Mouse (Mus musculus): Measurements from ENCODE around the gene Rab22a. TPM values are rescaled to one million over a fixed set of nuclear protein-coding genes. Genes with fewer than 3 reads are reported as not detected.
"Not testable (repeated sequence)": the region's sequence is repeated elsewhere in the genome, so short reads cannot be mapped to it uniquely, and the experiment has no call there.

Rab22a gene
- polyA plus RNA-seq, 1 experiment from 2014 or later = 33.5 TPM

GRCm38 (mm10) chr2:173705827-173706551 lies 46.4 kb downstream of the Rab22a start:
- ATAC-seq = no peak
- H3K4me2 ChIP-seq (ENCODE audit: low read length) = no peak overlapping the region
- H3K4me1 ChIP-seq (ENCODE audit: control insufficient read depth, insufficient read depth, low read length) = 0 out of 2 replicates have a peak, but pooled peaks cover 2% of the 10 kb centered on the region
- H3K27ac ChIP-seq (ENCODE audit: low read length) = no peak overlapping the region
- 79% methylated on average over 15 of the region's 15 CpGs for WGBS
- 0 out of 2 replicates have a peak, but pooled peaks cover 2% of the 10 kb centered on the region for H3K36me3 ChIP-seq (ENCODE audit: control insufficient read depth, insufficient read depth, low read length)
- H3K4me3 ChIP-seq (ENCODE audit: low read depth, low read length) = no peak overlapping the region
- H3K9me3 ChIP-seq (replicated peaks; ENCODE audit: control insufficient read depth, low read length, poor library complexity, severe bottlenecking) = no peaks in the 10 kb centered on the region
- no peaks in the 10 kb centered on the region for H3K27me3 ChIP-seq (ENCODE audit: control insufficient read depth, insufficient read depth, low read depth, low read length)
- no peak overlapping the region for H3K9ac ChIP-seq (ENCODE audit: low read depth, low read length)

GRCm38 (mm10) chr2:173707626-173708025 lies 48.1 kb downstream of the Rab22a start:
- H3K9ac ChIP-seq (ENCODE audit: low read depth, low read length); H3K36me3 ChIP-seq (ENCODE audit: control insufficient read depth, insufficient read depth, low read length); H3K4me1 ChIP-seq (ENCODE audit: control insufficient read depth, insufficient read depth, low read length); H3K9me3 ChIP-seq (replicated peaks; ENCODE audit: control insufficient read depth, low read length, poor library complexity, severe bottlenecking); H3K4me3 ChIP-seq (ENCODE audit: low read depth, low read length); ATAC-seq; H3K27me3 ChIP-seq (ENCODE audit: control insufficient read depth, insufficient read depth, low read depth, low read length); H3K27ac ChIP-seq (ENCODE audit: low read length); H3K4me2 ChIP-seq (ENCODE audit: low read length): not testable (repeated sequence)

GRCm38 (mm10) chr2:173710193-173710592 lies 50.6 kb downstream of the Rab22a start:
- Histone ChIP-seq H3K4me3 (ENCODE audit: low read depth, low read length) (no peak overlapping the region), H3K9ac (ENCODE audit: low read depth, low read length) (no peak overlapping the region), H3K4me1 (ENCODE audit: control insufficient read depth, insufficient read depth, low read length) (peaks cover 6% of the 10 kb centered on the region; the same call in 1 of the 2 replicates), H3K9me3 (replicated peaks; ENCODE audit: control insufficient read depth, low read length, poor library complexity, severe bottlenecking) (no peaks in the 10 kb centered on the region), H3K27ac (ENCODE audit: low read length) (no peak overlapping the region), H3K27me3 (ENCODE audit: control insufficient read depth, insufficient read depth, low read depth, low read length) (no peaks in the 10 kb centered on the region), H3K4me2 (ENCODE audit: low read length) (no peak overlapping the region), H3K36me3 (ENCODE audit: control insufficient read depth, insufficient read depth, low read length) (no peaks in the 10 kb centered on the region)
- no peak for ATAC-seq
- 91% methylated on average over 6 of the region's 6 CpGs for WGBS

GRCm38 (mm10) chr2:173712656-173713055 lies 53.1 kb downstream of the Rab22a start:
- no peaks in the 10 kb centered on the region for H3K36me3 ChIP-seq (ENCODE audit: control insufficient read depth, insufficient read depth, low read length)
- no peaks in the 10 kb centered on the region for H3K27me3 ChIP-seq (ENCODE audit: control insufficient read depth, insufficient read depth, low read depth, low read length)
- ATAC-seq = no peak
- no peak overlapping the region for H3K27ac ChIP-seq (ENCODE audit: low read length)
- H3K9ac ChIP-seq (ENCODE audit: low read depth, low read length) = no peak overlapping the region
- H3K4me3 ChIP-seq (ENCODE audit: low read depth, low read length) = no peak overlapping the region
- H3K4me2 ChIP-seq (ENCODE audit: low read length) = no peak overlapping the region
- whole genome bisulfite sequencing = 54% methylated on average over 10 of the region's 10 CpGs
- peaks cover 9% of the 10 kb centered on the region; the same call in 1 of the 2 replicates for H3K4me1 ChIP-seq (ENCODE audit: control insufficient read depth, insufficient read depth, low read length)
- H3K9me3 ChIP-seq (replicated peaks; ENCODE audit: control insufficient read depth, low read length, poor library complexity, severe bottlenecking) = no peaks in the 10 kb centered on the region

GRCm38 (mm10) chr2:173713241-173713640 lies 53.7 kb downstream of the Rab22a start:
- no peak overlapping the region for H3K27ac ChIP-seq (ENCODE audit: low read length)
- H3K4me1 ChIP-seq (ENCODE audit: control insufficient read depth, insufficient read depth, low read length) = peaks cover 9% of the 10 kb centered on the region; the same call in 1 of the 2 replicates
- no peak for ATAC-seq
- no peaks in the 10 kb centered on the region for H3K27me3 ChIP-seq (ENCODE audit: control insufficient read depth, insufficient read depth, low read depth, low read length)
- H3K4me2 ChIP-seq (ENCODE audit: low read length) = no peak overlapping the region
- H3K9ac ChIP-seq (ENCODE audit: low read depth, low read length) = no peak overlapping the region
- H3K4me3 ChIP-seq (ENCODE audit: low read depth, low read length) = no peak overlapping the region
- no peaks in the 10 kb centered on the region for H3K9me3 ChIP-seq (replicated peaks; ENCODE audit: control insufficient read depth, low read length, poor library complexity, severe bottlenecking)
- no peaks in the 10 kb centered on the region for H3K36me3 ChIP-seq (ENCODE audit: control insufficient read depth, insufficient read depth, low read length)
- WGBS = 84% methylated on average over 4 of the region's 4 CpGs

- H3K4me3 ChIP-seq (ENCODE audit: low read depth, low read length) = no peak overlapping the region
Measured at GRCm38 (mm10) chr2:173714620-173715218, 55.2 kb downstream of the Rab22a start.

DNA sequence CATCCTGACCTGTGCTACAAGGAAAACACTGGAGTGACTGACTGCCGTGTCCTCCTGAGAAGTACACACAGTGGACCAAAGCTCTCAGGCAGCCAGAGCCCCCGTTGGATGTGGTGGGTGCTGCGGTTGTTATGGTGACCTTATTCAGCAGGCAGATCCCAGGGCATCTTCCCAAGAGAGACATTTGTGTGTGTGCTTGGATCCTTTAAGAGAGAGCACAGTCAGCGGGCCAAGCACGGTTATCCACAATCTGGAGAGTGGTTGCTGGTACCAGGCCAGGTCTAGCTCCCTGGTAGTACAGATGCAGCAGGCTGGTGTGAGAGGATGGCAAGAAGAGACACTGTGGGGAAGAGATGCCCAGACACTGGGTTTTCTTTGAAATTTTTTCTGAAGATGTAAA lies 57.4 kb downstream of the Rab22a start:
- peaks cover 9% of the 10 kb centered on the region; the same call in 1 of the 2 replicates for H3K4me1 ChIP-seq (ENCODE audit: control insufficient read depth, insufficient read depth, low read length)
- no peak overlapping the region for H3K9ac ChIP-seq (ENCODE audit: low read depth, low read length)
- H3K4me2 ChIP-seq (ENCODE audit: low read length) = no peak overlapping the region
- ATAC-seq = no peak
- WGBS = 86% methylated on average over 5 of the region's 5 CpGs
- H3K36me3 ChIP-seq (ENCODE audit: control insufficient read depth, insufficient read depth, low read length) = no peaks in the 10 kb centered on the region
- H3K9me3 ChIP-seq (replicated peaks; ENCODE audit: control insufficient read depth, low read length, poor library complexity, severe bottlenecking) = no peaks in the 10 kb centered on the region
- no peak overlapping the region for H3K27ac ChIP-seq (ENCODE audit: low read length)
- no peak overlapping the region for H3K4me3 ChIP-seq (ENCODE audit: low read depth, low read length)
- no peaks in the 10 kb centered on the region for H3K27me3 ChIP-seq (ENCODE audit: control insufficient read depth, insufficient read depth, low read depth, low read length)

More at GRCm38 (mm10) chr2:173714620-173715218, 55.2 kb downstream of the Rab22a start:
- Histone ChIP-seq H3K4me2 (ENCODE audit: low read length) (no peak overlapping the region), H3K9ac (ENCODE audit: low read depth, low read length) (peak overlapping the region; percentile 43; the same call in 1 of the 2 replicates), H3K27me3 (ENCODE audit: control insufficient read depth, insufficient read depth, low read depth, low read length) (no peaks in the 10 kb centered on the region), H3K9me3 (replicated peaks; ENCODE audit: control insufficient read depth, low read length, poor library complexity, severe bottlenecking) (no peaks in the 10 kb centered on the region), H3K36me3 (ENCODE audit: control insufficient read depth, insufficient read depth, low read length) (no peaks in the 10 kb centered on the region), H3K27ac (ENCODE audit: low read length) (0 out of 2 replicates have a peak overlapping the region, but pooled peaks have one; percentile 3), H3K4me1 (ENCODE audit: control insufficient read depth, insufficient read depth, low read length) (peaks cover 9% of the 10 kb centered on the region; the same call in 1 of the 2 replicates)
- peak; percentile 30 for ATAC-seq
- 33% methylated on average over 8 of the region's 8 CpGs for WGBS

DNA sequence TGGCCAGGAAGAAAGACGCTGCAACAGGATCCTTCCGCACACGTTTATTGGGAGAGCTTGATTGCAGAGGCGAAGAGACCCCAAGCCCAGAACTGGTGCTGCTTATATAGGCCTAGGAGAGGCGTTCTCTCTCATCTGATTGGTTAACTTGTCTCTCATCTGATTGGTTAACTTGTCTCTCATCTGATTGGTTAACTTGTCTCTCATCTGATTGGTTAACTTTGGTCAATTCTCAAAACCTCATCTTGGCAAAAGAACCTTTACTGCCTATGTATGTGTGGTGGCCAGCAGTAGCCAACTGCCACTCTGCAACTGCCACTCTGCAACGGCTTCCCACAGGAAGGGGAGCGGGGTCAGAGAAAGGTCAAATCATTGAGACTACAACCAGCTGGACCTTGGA lies 59.6 kb downstream of the Rab22a start, which contains the start of gene 1700010B08Rik:
TSS of gene 1700010B08Rik (plus strand) at position 301 of the 400 bp plus-strand sequence.
- not testable (repeated sequence) for ATAC-seq; H3K36me3 ChIP-seq (ENCODE audit: control insufficient read depth, insufficient read depth, low read length); H3K27ac ChIP-seq (ENCODE audit: low read length); H3K27me3 ChIP-seq (ENCODE audit: control insufficient read depth, insufficient read depth, low read depth, low read length); H3K4me1 ChIP-seq (ENCODE audit: control insufficient read depth, insufficient read depth, low read length); H3K4me3 ChIP-seq (ENCODE audit: low read depth, low read length); H3K4me2 ChIP-seq (ENCODE audit: low read length); H3K9me3 ChIP-seq (replicated peaks; ENCODE audit: control insufficient read depth, low read length, poor library complexity, severe bottlenecking); H3K9ac ChIP-seq (ENCODE audit: low read depth, low read length)
- 90% methylated on average over 6 of the region's 7 CpGs for WGBS

- 78% methylated on average over 11 of the region's 11 CpGs for WGBS
- Histone ChIP-seq H3K36me3 (ENCODE audit: control insufficient read depth, insufficient read depth, low read length) (no peaks in the 10 kb centered on the region), H3K4me1 (ENCODE audit: control insufficient read depth, insufficient read depth, low read length) (no peaks in the 10 kb centered on the region), H3K9me3 (replicated peaks; ENCODE audit: control insufficient read depth, low read length, poor library complexity, severe bottlenecking) (no peaks in the 10 kb centered on the region), H3K27ac (ENCODE audit: low read length) (no peak overlapping the region), H3K9ac (ENCODE audit: low read depth, low read length) (no peak overlapping the region), H3K4me2 (ENCODE audit: low read length) (no peak overlapping the region), H3K27me3 (ENCODE audit: control insufficient read depth, insufficient read depth, low read depth, low read length) (no peaks in the 10 kb centered on the region), H3K4me3 (ENCODE audit: low read depth, low read length) (no peak overlapping the region)
- ATAC-seq = no peak
Measured at GRCm38 (mm10) chr2:173722251-173722857, 62.8 kb downstream of the Rab22a start.

Measured in midbrain, embryonic 16.5 days (tissue).